Mouse (Mus musculus) lung, postnatal 14 days (tissue): ENCODE results near the gene Enoph1.

Experiments
- DNase-seq: peaks from one replicate; pipeline ENCODE4 v3.0.0; 2021

Gene Enoph1

GRCm38 (mm10) chr5:100079931-100080275 is 40.1 kb downstream of the Enoph1 start:
- DNase-seq: no peak

- DNase-seq: no peak
Measured at GRCm38 (mm10) chr5:100082006-100082405, 42.2 kb downstream of the Enoph1 start.

DNA sequence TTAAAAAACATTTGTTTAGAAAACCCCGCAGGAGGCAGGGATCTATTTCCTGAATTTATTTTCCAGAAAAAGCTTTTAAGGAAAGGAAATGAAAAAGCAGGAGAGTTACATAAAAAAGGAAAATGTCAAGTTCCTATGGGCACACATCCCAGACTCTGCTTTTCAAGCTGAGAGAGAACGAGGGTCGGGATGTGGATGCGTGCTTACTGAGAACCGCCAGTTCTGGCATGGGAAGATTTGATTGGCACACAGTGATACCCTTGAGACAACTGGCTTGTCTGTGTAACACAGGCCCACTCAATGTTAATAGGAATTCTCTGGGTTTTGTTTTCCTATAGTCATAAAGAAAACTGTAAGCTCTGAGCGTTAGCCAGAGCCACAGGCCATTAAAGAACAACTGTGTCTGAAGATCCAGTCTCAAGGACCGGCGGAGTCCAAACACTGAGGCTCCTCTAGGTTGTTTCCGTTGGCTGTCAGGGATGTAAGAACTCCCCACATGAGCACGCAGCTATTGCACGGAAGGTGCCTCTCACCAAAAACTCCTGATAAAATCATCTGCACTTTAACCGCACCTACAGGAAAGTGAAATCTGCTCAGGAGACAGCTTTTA is 44.3 kb downstream of the Enoph1 start:
- no peak for DNase-seq

- no peak for DNase-seq
Measured at GRCm38 (mm10) chr5:100085097-100085496, 45.3 kb downstream of the Enoph1 start.

DNA sequence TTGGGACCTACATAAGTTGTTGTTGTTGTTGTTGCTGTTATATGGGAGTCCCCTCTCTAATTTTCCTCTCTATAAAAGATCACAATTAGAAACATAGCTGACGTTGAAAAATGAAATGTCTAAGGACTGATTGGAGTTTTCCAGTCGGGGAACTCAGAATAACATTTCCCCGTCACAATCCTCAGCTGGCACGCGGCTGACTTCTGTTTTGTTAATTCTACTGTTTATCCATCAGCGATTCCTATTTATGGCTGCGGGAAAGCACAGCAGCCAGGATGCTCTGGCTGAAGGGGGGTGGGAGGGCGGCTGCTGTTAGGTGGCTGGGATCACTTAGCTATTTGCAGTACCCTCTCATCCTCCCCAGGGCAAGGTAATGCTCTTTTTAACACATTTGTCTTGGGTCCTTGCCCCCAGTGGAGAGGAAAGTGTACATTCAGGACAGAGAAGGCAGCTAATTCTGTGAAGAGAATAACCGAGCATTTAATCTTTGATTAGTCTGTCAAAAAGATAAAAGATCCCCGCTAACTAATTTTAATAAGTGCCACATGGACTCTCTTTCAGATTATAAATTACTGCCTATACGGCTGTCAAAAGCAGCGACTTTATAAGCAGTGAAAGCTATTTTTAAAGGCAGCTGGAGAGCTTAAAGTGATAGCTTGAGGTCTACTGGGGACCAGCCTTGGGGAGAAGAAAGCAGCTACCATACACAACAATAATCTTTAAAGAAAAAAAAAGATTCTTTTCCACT is 50.9 kb downstream of the Enoph1 start:
- no peak for DNase-seq

- DNase-seq: no peak
Measured at GRCm38 (mm10) chr5:100091263-100091594, 51.4 kb downstream of the Enoph1 start.

DNA sequence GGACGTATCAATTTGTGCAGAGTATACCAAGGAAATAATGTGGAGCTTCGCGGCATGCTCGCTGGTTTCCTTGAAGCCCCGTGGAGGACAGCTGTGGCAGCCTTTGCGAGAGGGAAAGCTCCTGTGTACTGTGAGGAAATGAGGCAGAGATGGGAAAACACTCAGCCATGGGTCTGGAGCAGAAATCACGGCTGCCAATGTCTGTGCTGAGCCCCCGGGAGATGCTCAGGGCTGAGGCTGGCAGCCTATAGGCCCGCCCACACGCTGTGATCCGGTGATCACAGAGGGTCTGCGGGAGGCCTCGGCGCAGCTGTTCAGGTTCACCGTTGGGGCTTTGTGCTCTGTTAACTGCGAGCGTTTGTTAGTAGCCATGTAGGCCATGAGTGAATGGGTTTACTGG is 51.8 kb downstream of the Enoph1 start:
- DNase-seq: no peak

- DNase-seq: no peak
Measured at GRCm38 (mm10) chr5:100096955-100097354, 57.2 kb downstream of the Enoph1 start.

- no peak for DNase-seq
Measured at GRCm38 (mm10) chr5:100097967-100098366, 58.2 kb downstream of the Enoph1 start.

- no peak for DNase-seq
Measured at GRCm38 (mm10) chr5:100102395-100102794, 62.6 kb downstream of the Enoph1 start.

- peak; percentile 58 for DNase-seq
Measured at GRCm38 (mm10) chr5:100108866-100109265, 69.1 kb downstream of the Enoph1 start.

- DNase-seq: peak; percentile 29
Measured at GRCm38 (mm10) chr5:100109543-100110282, 69.9 kb downstream of the Enoph1 start.

DNA sequence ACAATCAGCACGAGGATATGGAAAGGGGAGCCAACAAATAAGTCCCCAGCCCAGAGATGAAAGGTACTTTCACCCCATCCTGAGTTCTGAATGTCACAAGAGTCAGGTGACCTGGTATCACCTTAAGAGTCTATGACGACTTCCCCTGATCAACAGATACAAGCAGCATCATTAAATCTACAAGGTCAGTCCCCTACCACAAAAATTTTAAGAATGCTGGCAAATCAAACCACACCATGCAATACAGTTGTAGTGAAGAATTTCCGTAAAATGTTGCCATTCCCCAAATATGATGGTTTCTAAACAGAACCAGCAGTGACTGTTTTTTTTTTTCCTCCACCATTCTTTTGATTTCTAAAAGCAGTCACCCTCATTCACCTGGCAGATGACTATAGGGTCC is 70.8 kb downstream of the Enoph1 start:
- DNase-seq: no peak

DNA sequence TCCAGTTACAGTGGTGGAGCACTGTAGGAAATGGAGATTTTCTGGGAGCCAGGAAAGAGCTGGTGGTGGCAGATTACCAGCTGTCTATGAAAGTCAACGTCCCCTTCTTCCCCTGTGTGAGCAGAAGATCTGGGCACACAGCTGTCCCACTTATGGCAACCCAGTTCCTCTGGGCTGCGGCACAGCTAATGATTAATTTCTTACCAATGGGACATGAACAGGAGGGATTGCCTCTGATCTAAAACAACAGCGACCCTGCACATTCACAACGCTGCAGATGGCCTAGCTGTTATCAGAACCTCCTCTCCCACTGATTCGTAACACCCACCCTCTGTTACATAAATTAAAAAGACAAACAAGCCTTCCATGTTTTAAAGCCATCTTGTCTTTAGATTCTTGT is 73.6 kb downstream of the Enoph1 start:
- DNase-seq: no peak
